Mouse (Mus musculus) spleen, adult 2 months (tissue): ENCODE measurements around the gene Zfp408. TPM values are rescaled to one million over a fixed set of nuclear protein-coding genes. Genes with fewer than 3 reads are reported as not detected.
"Not testable (repeated sequence)": the region's sequence is repeated elsewhere in the genome, so short reads cannot be mapped to it uniquely, and the experiment has no call there.

ENCODE experiments used
- DNase-seq, 2 experiments: peaks; one replicate each; pipeline versions ENCODE4 v3.0.0 to v3.0.0-alpha.2; 2012 to 2021; ENCODE audit warnings: low spot score in 2 of 2, low read depth in 1 of 2
- H3K27ac ChIP-seq: fragments of 200-500 bp; 2 replicates; pipeline ENCODE4 v1.5.1; 2012; ENCODE audit warnings: low read length, inconsistent platforms; ENCODE audit not compliant: insufficient read depth
- H3K27me3 ChIP-seq: fragments of 200-500 bp; 2 replicates; pipeline ENCODE4 v1.6.1; 2012; ENCODE audit warnings: mild to moderate bottlenecking, moderate library complexity, low read length, inconsistent platforms; ENCODE audit not compliant: control insufficient read depth, insufficient read depth
- H3K36me3 ChIP-seq: fragments of 200-500 bp; 2 replicates; pipeline ENCODE4 v1.6.1; 2012; ENCODE audit warnings: mild to moderate bottlenecking, low read length, inconsistent platforms; ENCODE audit not compliant: control insufficient read depth, insufficient read depth
- H3K4me1 ChIP-seq: fragments of 200-500 bp; 2 replicates; pipeline ENCODE4 v1.6.1; 2011; ENCODE audit warnings: inconsistent platforms; ENCODE audit not compliant: control insufficient read depth, insufficient read depth, insufficient read length
- H3K4me3 ChIP-seq: fragments of 200-500 bp; 2 replicates; pipeline ENCODE4 v1.5.1; 2011; ENCODE audit warnings: mild to moderate bottlenecking, inconsistent platforms; ENCODE audit not compliant: insufficient read depth, insufficient read length; ENCODE audit errors: extremely low read depth
- CTCF ChIP-seq: fragments of 200-500 bp; IDR thresholded peaks from 2 replicates; pipeline ENCODE4 v1.5.1; 2011; ENCODE audit warnings: mild to moderate bottlenecking, inconsistent platforms; ENCODE audit not compliant: insufficient read depth, insufficient read length, insufficient replicate concordance; ENCODE audit errors: extremely low read depth
- POLR2A ChIP-seq: fragments of 200-500 bp; IDR thresholded peaks from 2 replicates; pipeline ENCODE4 v1.6.1; 2011; ENCODE audit warnings: low read depth, low read length, inconsistent platforms
- WGBS: fragments of 180-500 bp; shearing (Covaris S2); methylation state at CpG from one replicate; pipeline ENCODE4 v1.1.7; 2018; 5-methylcytosine and 5-hydroxymethylcytosine counted together
- polyA plus RNA-seq: library from polyadenylated mRNA; depleted of rRNA; stranded (reverse); fragments of >200 nt; gene quantifications from 2 replicates; pipeline ENCODE4 v1.2.3, GENCODE M21; 2012; rRNA removed

Gene Zfp408
- polyA plus RNA-seq, 1 experiment, result 13.3 TPM

- no peak overlapping the region for H3K27ac ChIP-seq
- WGBS, result 81% methylated on average over 5 of the region's 5 CpGs
- TF ChIP-seq POLR2A (no peak), CTCF (no peak)
- no peak overlapping the region for H3K4me3 ChIP-seq
- no peaks in the 10 kb centered on the region for H3K36me3 ChIP-seq
- DNase-seq, result no peak
- H3K27me3 ChIP-seq, result no peaks in the 10 kb centered on the region
- no peaks in the 10 kb centered on the region for H3K4me1 ChIP-seq
Observed at GRCm38 (mm10) chr2:91627486-91627885, 22.1 kb downstream of the Zfp408 start.

GRCm38 (mm10) chr2:91623366-91623765, 26.2 kb downstream of the Zfp408 start:
- H3K4me3 ChIP-seq, H3K27me3 ChIP-seq, DNase-seq, H3K27ac ChIP-seq, H3K4me1 ChIP-seq: not testable (repeated sequence)
- WGBS, result 92% methylated on average over 7 of the region's 7 CpGs
- peaks cover 16% of the 10 kb centered on the region for H3K36me3 ChIP-seq

DNA sequence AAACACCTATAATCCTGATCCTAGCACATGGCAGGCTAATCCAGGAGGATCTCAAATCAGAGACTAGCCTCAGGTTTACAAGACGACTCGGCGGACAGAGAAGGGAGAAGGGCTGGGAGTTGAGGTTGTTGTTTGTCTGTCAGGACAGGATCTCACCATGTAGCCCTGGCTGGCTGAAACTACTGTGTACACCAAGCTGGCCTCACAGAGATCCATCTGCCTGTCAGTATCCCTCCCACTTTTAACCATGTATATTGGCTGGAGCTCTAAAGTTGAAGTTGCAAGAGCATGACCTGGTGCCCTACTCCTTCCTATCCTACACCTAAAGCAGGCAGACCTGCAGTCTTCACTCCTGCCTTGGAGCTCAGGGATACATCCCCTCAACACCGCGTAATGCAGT, 27.2 kb downstream of the Zfp408 start:
- Histone ChIP-seq H3K36me3 (peaks cover 20% of the 10 kb centered on the region), H3K27me3 (no peaks in the 10 kb centered on the region), H3K27ac (no peak overlapping the region), H3K4me3 (no peak overlapping the region), H3K4me1 (no peaks in the 10 kb centered on the region)
- no peak for TF ChIP-seq CTCF
- 95% methylated on average over 5 of the region's 5 CpGs for WGBS
- no peak for DNase-seq

DNA sequence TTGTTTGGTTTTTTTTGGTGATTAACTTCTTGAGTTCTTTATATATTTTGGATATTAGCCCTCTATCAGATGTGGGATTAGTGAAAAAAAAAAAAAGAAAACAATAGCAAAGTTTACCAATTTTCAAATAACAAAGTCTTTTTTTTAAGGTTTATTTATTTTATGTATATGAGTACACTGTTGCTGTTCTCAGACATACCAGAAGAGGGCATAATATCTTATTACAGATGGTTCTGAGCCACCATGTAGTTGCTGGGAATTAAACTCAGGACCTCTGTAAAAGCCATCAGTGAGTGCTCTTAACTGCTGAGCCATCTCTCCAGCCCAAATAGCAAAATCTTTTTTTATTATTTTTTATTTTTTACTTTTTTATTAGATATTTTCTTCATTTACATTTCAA, 40.2 kb downstream of the Zfp408 start:
- H3K4me1 ChIP-seq, H3K4me3 ChIP-seq, DNase-seq, H3K27ac ChIP-seq, H3K27me3 ChIP-seq: not testable (repeated sequence)
- peaks cover 12% of the 10 kb centered on the region for H3K36me3 ChIP-seq

DNA sequence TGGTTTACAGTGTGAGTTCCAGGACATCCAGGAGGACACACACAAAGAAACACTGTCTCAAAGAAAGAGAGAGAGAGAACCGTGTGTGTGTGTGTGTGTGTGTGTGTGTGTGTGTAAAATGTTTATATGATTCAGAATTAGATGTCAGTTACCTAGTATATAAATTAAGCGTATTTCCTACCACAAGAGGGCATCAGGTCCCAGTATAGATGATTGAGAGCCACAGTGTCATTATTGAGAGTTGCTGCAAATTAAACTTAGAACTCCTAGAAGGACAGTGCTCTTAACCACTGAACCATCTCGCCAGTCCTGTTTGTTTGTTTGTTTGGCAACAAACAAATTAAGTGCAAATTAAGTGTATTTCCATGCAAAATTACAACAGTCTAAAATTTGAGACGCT, 47.2 kb downstream of the Zfp408 start:
- Histone ChIP-seq H3K36me3 (peaks cover 22% of the 10 kb centered on the region), H3K27ac (no peak overlapping the region), H3K4me3 (no peak overlapping the region), H3K27me3 (no peaks in the 10 kb centered on the region), H3K4me1 (no peaks in the 10 kb centered on the region)
- TF ChIP-seq POLR2A, result no peak
- TF ChIP-seq CTCF, result no peak
- 94% methylated on average over 4 of the region's 4 CpGs for WGBS
- DNase-seq, result peak in 1 of 2 experiments; percentile 14

DNA sequence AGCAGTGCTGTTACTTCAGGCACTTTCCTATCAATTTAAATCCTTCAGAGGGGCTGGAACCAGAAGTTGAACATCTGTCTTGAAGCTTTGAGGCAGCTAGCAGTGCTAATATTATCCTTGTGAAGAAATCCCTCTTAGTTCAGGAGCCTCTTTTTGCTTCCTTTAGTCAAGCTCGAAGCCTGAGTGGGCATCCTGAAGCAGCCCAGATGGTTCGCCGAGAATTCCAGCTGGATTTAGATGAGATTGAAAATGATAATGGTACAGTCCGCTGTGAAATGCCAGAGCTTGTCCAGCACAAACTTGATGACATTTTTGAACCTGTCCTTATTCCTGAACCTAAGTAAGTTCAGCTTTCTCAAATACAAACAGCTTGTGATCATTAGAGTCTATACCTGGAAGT, 49.1 kb downstream of the Zfp408 start:
- WGBS, result 96% methylated on average over 4 of the region's 4 CpGs
- no peak for TF ChIP-seq POLR2A
- TF ChIP-seq CTCF, result no peak
- no peak for DNase-seq
- Histone ChIP-seq H3K27ac (no peak overlapping the region), H3K36me3 (peaks cover 27% of the 10 kb centered on the region), H3K4me3 (no peak overlapping the region), H3K4me1 (no peaks in the 10 kb centered on the region), H3K27me3 (no peaks in the 10 kb centered on the region)

Other genes with a start within 250 kb of the Zfp408 start
- gene 1110051M20Rik, start 205.1 kb downstream of the Zfp408 start, polyA plus RNA-seq, result 4.8 and 5.6 TPM in 2 replicates
- 1.9 and 2.2 TPM in 2 replicates for gene Lrp4, start 192.3 kb downstream of the Zfp408 start, polyA plus RNA-seq
- gene Ckap5, start 123.0 kb downstream of the Zfp408 start, polyA plus RNA-seq, result 3.7 and 4.6 TPM in 2 replicates
- 0.30 and 0.36 TPM in 2 replicates for gene F2, start 13.4 kb downstream of the Zfp408 start, polyA plus RNA-seq
- gene Arhgap1, start 69 bp upstream of the Zfp408 start, polyA plus RNA-seq, result 66.7 and 76.9 TPM in 2 replicates
- 16.7 and 20.4 TPM in 2 replicates for gene Atg13, start 60.8 kb upstream of the Zfp408 start, polyA plus RNA-seq
- 1.9 and 2.1 TPM in 2 replicates for gene Harbi1, start 61.1 kb upstream of the Zfp408 start, polyA plus RNA-seq
- 20.0 and 21.8 TPM in 2 replicates for gene Ambra1, start 80.3 kb upstream of the Zfp408 start, polyA plus RNA-seq